Mouse (Mus musculus) midbrain, postnatal 0 days (tissue): ENCODE results near the gene Ppil2. TPM values are rescaled to one million over a fixed set of nuclear protein-coding genes. Genes with fewer than 3 reads are reported as not detected.

Experiments used
- ATAC-seq: fragments of 200-750 bp; cut with Nextera tagmentation; 2 replicates; pipeline ENCODE4 v1.8.0; 2017; ENCODE audit warnings: moderate number of reproducible peaks, mild to moderate bottlenecking, moderate TSS enrichment, moderate library complexity; ENCODE audit not compliant: low FRiP score
- DNase-seq: peaks from one replicate; pipeline ENCODE4 v3.0.0-alpha.2; 2015; ENCODE audit warnings: low spot score
- H3K27ac ChIP-seq: fragments of 300-500 bp; sonication (generic); 2 replicates; pipeline ENCODE4 v1.5.1; 2014; ENCODE audit warnings: low read depth, mild to moderate bottlenecking, low read length, mixed read lengths
- H3K27me3 ChIP-seq: fragments of 300-500 bp; sonication (generic); 2 replicates; pipeline ENCODE4 v1.6.1; 2014; ENCODE audit warnings: low read length, control low read depth, mixed read lengths; ENCODE audit not compliant: insufficient read depth
- H3K36me3 ChIP-seq: fragments of 300-500 bp; sonication (generic); 2 replicates; pipeline ENCODE4 v1.6.1; 2014; ENCODE audit warnings: low read length, control low read depth, mixed read lengths; ENCODE audit not compliant: insufficient read depth
- H3K4me1 ChIP-seq: fragments of 300-500 bp; sonication (generic); 2 replicates; pipeline ENCODE4 v1.6.1; 2014; ENCODE audit warnings: mild to moderate bottlenecking, control low read depth, antibody characterized with exemption, low read length, mixed read lengths; ENCODE audit not compliant: insufficient read depth
- H3K4me2 ChIP-seq: fragments of 300-500 bp; sonication (generic); 2 replicates; pipeline ENCODE4 v1.6.1; 2014; ENCODE audit warnings: low read depth, mild to moderate bottlenecking, low read length, mixed read lengths; ENCODE audit not compliant: poor library complexity, severe bottlenecking
- H3K4me3 ChIP-seq: fragments of 300-500 bp; sonication (generic); 2 replicates; pipeline ENCODE4 v1.5.1; 2014; ENCODE audit warnings: low read depth, mild to moderate bottlenecking, low read length, moderate library complexity
- H3K9ac ChIP-seq: fragments of 300-500 bp; sonication (generic); replicated peaks from 2 replicates; pipeline ENCODE4 v1.6.1; 2014; ENCODE audit warnings: mild to moderate bottlenecking, low read length, moderate library complexity, mixed read lengths; ENCODE audit not compliant: poor library complexity, severe bottlenecking
- H3K9me3 ChIP-seq: fragments of 300-500 bp; sonication (generic); 2 replicates; pipeline ENCODE4 v1.6.1; 2016; ENCODE audit warnings: low read length, control low read depth
- CTCF ChIP-seq: IDR thresholded peaks from 2 replicates; pipeline ENCODE4 v1.5.1; 2016; ENCODE audit warnings: antibody characterized with exemption, mild to moderate bottlenecking
- WGBS: fragments of 180-500 bp; shearing (Covaris S2); extraction: QIAGEN DNeasy Blood & Tissue Kit; methylation state at CpG from one replicate; pipeline ENCODE4 v1.1.7; 2014; 5-methylcytosine and 5-hydroxymethylcytosine counted together
- polyA plus RNA-seq: library from polyadenylated mRNA; unstranded; fragments of >200 nt; fragmentation: Nextera tagmentation; extraction: Ambion mirVana; gene quantifications from 2 replicates; pipeline ENCODE4 v1.2.1, GENCODE M21; 2015
- total RNA-seq: library from RNA; depleted of rRNA; stranded (reverse); fragments of >200 nt; gene quantifications from 2 replicates; pipeline ENCODE4 v1.2.3, GENCODE M21; 2014

Ppil2 gene
- total and polyA plus RNA-seq, 2 experiments from 2014 or later = 88.2 to 100 TPM

DNA sequence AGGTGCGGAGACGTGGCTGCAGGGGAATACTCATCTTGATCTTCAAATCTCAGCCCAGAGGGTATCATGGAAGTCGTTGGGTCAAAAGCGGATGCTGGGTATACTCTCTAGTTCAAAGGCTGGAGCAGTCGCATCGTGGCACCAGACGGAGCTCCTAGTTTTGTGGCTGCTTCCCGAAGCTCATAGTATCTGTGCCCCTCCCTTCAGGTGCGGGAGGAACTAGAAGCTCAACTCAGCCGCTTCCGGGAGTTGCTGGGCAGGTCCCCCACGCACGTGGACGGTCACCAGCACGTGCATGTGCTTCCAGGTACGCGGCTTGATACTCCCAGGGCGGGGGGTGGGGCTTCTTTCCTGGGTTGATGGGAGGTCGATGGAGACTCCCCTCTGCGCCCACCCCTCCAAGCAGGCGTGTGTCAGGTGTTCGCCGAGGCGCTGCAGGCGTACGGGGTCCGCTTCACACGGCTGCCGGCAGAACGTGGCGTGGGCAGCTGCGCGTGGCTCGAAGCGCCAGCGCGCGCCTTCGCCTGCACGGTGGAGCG is 36.4 kb upstream of the Ppil2 start:
- peak overlapping the region; percentile 68 for H3K4me3 ChIP-seq
- H3K27ac ChIP-seq = peak overlapping the region; percentile 80
- H3K4me2 ChIP-seq = peak overlapping the region; percentile 88
- DNase-seq (peak; percentile 54), ATAC-seq (peak; percentile 61)
- no peak for TF ChIP-seq CTCF
- peaks cover 3% of the 10 kb centered on the region; the same call in 1 of the 2 replicates for H3K4me1 ChIP-seq
- under 1% methylated on average over 41 of the region's 41 CpGs for WGBS
- no peaks in the 10 kb centered on the region for H3K27me3 ChIP-seq
- peak overlapping the region; percentile 77 for H3K9ac ChIP-seq
- no peaks in the 10 kb centered on the region for H3K9me3 ChIP-seq
- peaks cover 5% of the 10 kb centered on the region; the same call in 1 of the 2 replicates for H3K36me3 ChIP-seq

DNA sequence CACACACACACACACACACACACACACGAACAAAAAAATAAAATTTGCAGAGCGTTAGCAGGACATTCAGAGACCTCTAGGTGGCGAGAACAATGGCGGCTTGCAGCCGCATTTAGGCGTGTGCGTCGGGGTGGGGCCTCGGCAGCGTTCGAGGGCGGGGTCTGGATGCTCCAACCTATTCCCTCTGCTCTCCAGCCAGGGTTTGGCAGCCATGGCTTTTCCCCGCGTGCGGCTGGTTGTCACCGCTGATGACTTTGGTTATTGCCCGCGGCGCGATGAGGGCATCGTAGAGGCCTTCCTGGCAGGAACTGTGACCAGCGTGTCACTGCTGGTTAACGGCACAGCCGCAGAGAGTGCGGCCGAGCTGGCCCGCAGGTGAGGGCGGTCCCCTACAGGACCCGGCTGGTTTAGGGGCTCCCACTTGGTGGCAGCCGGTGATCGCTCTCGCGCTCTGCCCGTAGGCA is 35.7 kb upstream of the Ppil2 start, which contains the start of gene Ccdc116:
Gene Ccdc116, minus strand, starts transcription at position 458 of the 464 bp plus-strand sequence.
- Histone ChIP-seq H3K9ac (peak within 1 kb of the TSS; percentile 77), H3K9me3 (no peaks in the 10 kb centered on the region), H3K4me1 (peaks cover 3% of the 10 kb centered on the region; the same call in 1 of the 2 replicates), H3K27ac (peak within 1 kb of the TSS; percentile 80), H3K36me3 (no peaks in the 10 kb centered on the region; the same call in 1 of the 2 replicates), H3K27me3 (no peaks in the 10 kb centered on the region), H3K4me2 (peak within 1 kb of the TSS; percentile 88), H3K4me3 (peak within 1 kb of the TSS; percentile 68)
- WGBS = under 1% methylated on average over 34 of the region's 34 CpGs
- peak; percentile 88 for ATAC-seq
- TF ChIP-seq CTCF = peak; percentile 81
- DNase-seq = peak; percentile 95

DNA sequence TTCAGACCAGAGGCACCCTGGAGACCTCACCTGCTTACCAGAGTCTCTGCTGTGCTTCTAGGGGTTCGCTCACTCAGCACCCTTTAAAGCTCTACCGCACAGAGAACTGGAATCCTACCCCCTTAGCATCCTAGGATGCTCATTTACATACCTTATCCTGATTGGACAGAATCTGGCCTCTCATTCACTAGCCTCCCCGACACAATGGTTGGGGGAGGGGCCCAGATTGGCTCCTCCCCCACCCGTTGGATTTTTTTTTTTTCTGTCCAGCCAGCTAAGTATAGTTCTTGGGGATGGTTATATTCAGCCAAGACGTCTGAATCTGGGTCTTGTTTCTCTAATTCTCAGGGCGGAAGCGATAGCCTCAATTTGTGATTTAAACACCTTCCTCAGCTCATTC is 33.3 kb upstream of the Ppil2 start, which contains the start of gene Ydjc:
Gene Ydjc, plus strand, starts transcription at position 283 of the 400 bp plus-strand sequence.
- TF ChIP-seq CTCF = no peak
- peaks cover 3% of the 10 kb centered on the region; the same call in 1 of the 2 replicates for H3K4me1 ChIP-seq
- 25% methylated on average over 7 of the region's 7 CpGs for WGBS
- H3K27ac ChIP-seq = no peak within 1 kb of the TSS
- DNase-seq (no peak), ATAC-seq (no peak)
- no peaks in the 10 kb centered on the region for H3K27me3 ChIP-seq
- H3K36me3 ChIP-seq = no peaks in the 10 kb centered on the region
- H3K9me3 ChIP-seq = no peaks in the 10 kb centered on the region
- H3K4me3 ChIP-seq = no peak within 1 kb of the TSS
- no peak within 1 kb of the TSS for H3K4me2 ChIP-seq
- H3K9ac ChIP-seq = no peak within 1 kb of the TSS

DNA sequence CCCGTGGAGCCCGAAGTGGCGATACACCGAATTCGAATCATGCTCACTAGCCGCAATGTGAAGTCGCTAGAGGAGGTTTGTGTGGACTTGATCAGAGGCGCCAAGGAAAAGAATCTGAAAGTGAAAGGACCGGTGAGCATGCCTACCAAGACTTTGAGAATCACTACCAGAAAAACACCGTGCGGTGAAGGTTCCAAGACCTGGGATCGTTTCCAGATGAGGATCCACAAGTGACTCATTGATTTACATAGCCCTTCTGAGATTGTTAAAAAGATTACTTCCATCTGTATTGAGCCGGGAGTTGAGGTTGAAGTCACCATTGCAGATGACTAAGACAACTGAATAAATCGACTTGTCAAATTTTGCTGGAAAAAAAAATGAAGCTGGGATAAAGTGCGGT is 26.3 kb upstream of the Ppil2 start:
- Histone ChIP-seq H3K4me1 (no peaks in the 10 kb centered on the region), H3K36me3 (no peaks in the 10 kb centered on the region), H3K9ac (no peak overlapping the region), H3K27ac (no peak overlapping the region), H3K27me3 (no peaks in the 10 kb centered on the region), H3K9me3 (no peaks in the 10 kb centered on the region), H3K4me3 (no peak overlapping the region), H3K4me2 (no peak overlapping the region)
- TF ChIP-seq CTCF = no peak
- ATAC-seq (no peak), DNase-seq (no peak)
- 91% methylated on average over 15 of the region's 15 CpGs for WGBS

DNA sequence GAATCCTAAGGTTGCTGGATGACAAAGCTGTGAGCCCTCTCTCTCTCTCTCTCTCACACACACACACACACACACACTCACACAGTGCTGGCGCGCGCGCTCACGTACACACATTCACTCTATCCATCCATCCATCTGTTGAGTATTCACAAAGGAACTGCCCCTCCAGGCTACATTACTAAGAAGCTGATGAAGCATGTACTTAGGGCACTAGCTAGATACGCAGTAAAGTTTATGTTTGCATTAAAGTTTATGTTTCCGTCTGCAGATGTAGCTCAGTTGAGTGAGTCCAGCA is 21.8 kb upstream of the Ppil2 start:
- H3K4me2 ChIP-seq = peak overlapping the region; percentile 98
- no peak for DNase-seq
- WGBS = 31% methylated on average over 7 of the region's 7 CpGs
- no peaks in the 10 kb centered on the region for H3K27me3 ChIP-seq
- H3K27ac ChIP-seq = no peak overlapping the region
- no peak for ATAC-seq
- no peaks in the 10 kb centered on the region for H3K9me3 ChIP-seq
- H3K36me3 ChIP-seq = no peaks in the 10 kb centered on the region
- TF ChIP-seq CTCF = no peak
- H3K9ac ChIP-seq = no peak overlapping the region
- peaks cover 6% of the 10 kb centered on the region; the same call in 1 of the 2 replicates for H3K4me1 ChIP-seq
- H3K4me3 ChIP-seq = peak overlapping the region; percentile 78

DNA sequence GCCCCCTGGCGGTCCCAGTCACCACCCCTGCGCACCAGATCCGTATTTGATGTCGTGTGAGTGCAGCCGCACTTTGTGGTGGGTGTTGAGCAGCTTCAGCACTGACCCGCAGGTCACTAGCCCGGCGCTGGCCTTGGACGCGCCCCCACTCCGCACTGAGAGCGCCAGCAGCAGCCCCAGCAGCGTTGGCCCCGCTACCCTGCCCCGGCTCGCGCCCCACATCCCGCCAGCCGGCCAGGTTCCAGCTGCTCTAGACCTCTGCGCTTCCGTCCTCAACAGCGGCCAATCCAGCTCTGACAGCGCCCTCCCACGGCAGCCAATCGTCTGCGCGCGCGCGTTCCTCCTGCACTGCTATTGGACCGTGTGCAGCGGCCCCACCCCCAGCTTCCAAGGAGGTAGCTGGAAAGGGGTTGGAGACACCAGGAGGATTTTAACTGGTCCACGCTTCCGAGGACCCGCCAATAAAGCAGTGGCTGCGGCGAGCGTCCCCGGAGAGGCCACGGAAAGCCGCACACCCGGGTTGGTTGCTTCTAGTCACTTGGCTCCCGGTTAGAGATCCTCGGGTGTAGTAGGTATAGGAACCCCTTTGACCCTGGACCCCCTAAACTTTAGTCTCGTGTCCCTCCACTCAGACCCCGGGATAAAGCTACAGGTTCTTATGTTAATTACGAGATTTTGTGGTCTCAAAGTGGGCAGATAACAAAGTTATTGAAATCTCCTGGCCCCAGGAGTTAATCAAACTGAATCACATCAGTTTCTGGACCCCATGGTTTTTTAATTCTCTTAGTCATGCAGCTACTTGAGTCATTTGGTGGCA is 21.2 kb upstream of the Ppil2 start, which contains the start of gene Sdf2l1:
Gene Sdf2l1, minus strand, starts transcription at position 295 of the 817 bp plus-strand sequence.
- Histone ChIP-seq H3K4me2 (peak within 1 kb of the TSS; percentile 98), H3K4me3 (peak within 1 kb of the TSS; percentile 78), H3K9me3 (no peaks in the 10 kb centered on the region), H3K27ac (no peak within 1 kb of the TSS), H3K36me3 (no peaks in the 10 kb centered on the region), H3K4me1 (peaks cover 6% of the 10 kb centered on the region; the same call in 1 of the 2 replicates), H3K9ac (peak within 1 kb of the TSS; percentile 64), H3K27me3 (no peaks in the 10 kb centered on the region)
- peak; percentile 99 for ATAC-seq
- peak; percentile 56 for TF ChIP-seq CTCF
- WGBS = under 1% methylated on average over 47 of the region's 47 CpGs
- peak; percentile 97 for DNase-seq
